Mouse (Mus musculus) stomach, embryonic 16.5 days (tissue): ENCODE measurements around the gene Best1. TPM values are rescaled to one million over a fixed set of nuclear protein-coding genes. Genes with fewer than 3 reads are reported as not detected.

Experiments used
- ATAC-seq: fragments of 200-750 bp; cut with Nextera tagmentation; 2 replicates; pipeline ENCODE4 v1.8.0; 2017; ENCODE audit warnings: moderate number of reproducible peaks, moderate TSS enrichment; ENCODE audit not compliant: insufficient read depth, low FRiP score
- H3K27ac ChIP-seq: fragments of 300-500 bp; sonication (generic); 2 replicates; pipeline ENCODE4 v1.5.1; 2014; ENCODE audit warnings: low read length
- H3K27me3 ChIP-seq: fragments of 300-500 bp; sonication (generic); 2 replicates; pipeline ENCODE4 v1.6.1; 2014; ENCODE audit warnings: low read length, control low read depth, mixed read lengths; ENCODE audit not compliant: control insufficient read depth, insufficient read depth
- H3K36me3 ChIP-seq: fragments of 300-500 bp; sonication (generic); 2 replicates; pipeline ENCODE4 v1.6.1; 2014; ENCODE audit warnings: low read length; ENCODE audit not compliant: control insufficient read depth, insufficient read depth
- H3K4me1 ChIP-seq: fragments of 300-500 bp; sonication (generic); 2 replicates; pipeline ENCODE4 v1.6.1; 2014; ENCODE audit warnings: low read length, control low read depth, mixed read lengths; ENCODE audit not compliant: control insufficient read depth, insufficient read depth
- H3K4me2 ChIP-seq: fragments of 300-500 bp; sonication (generic); 2 replicates; pipeline ENCODE4 v1.6.1; 2014; ENCODE audit warnings: low read depth, low read length, mixed read lengths
- H3K4me3 ChIP-seq: fragments of 300-500 bp; sonication (generic); replicated peaks from 2 replicates; pipeline ENCODE4 v1.5.1; 2014; ENCODE audit warnings: mild to moderate bottlenecking, low read length
- H3K9ac ChIP-seq: fragments of 300-500 bp; sonication (generic); 2 replicates; pipeline ENCODE4 v1.6.1; 2014; ENCODE audit warnings: low read length
- H3K9me3 ChIP-seq: fragments of 300-500 bp; sonication (generic); replicated peaks from 2 replicates; pipeline ENCODE4 v1.6.1; 2016; ENCODE audit warnings: low read length, control low read depth; ENCODE audit not compliant: control insufficient read depth
- WGBS: fragments of 180-500 bp; shearing (Covaris S2); extraction: QIAGEN DNeasy Blood & Tissue Kit; methylation state at CpG from one replicate; pipeline ENCODE4 v1.1.7; 2014; 5-methylcytosine and 5-hydroxymethylcytosine counted together
- polyA plus RNA-seq: library from polyadenylated mRNA; unstranded; fragments of >200 nt; fragmentation: Nextera tagmentation; extraction: Ambion mirVana; gene quantifications from 2 replicates; pipeline ENCODE4 v1.2.1, GENCODE M21; 2015

Best1 gene
- polyA plus RNA-seq, 1 experiment from 2014 or later, result 0.61 TPM

GRCm38 (mm10) chr19:10017637-10018526 is 16.4 kb upstream of the Best1 start:
- peaks cover 46% of the 10 kb centered on the region for H3K4me1 ChIP-seq
- H3K4me2 ChIP-seq, result peak overlapping the region; percentile 96
- peak overlapping the region; percentile 81 for H3K9ac ChIP-seq
- H3K27me3 ChIP-seq, result no peaks in the 10 kb centered on the region
- H3K4me3 ChIP-seq, result peak overlapping the region; percentile 65
- no peaks in the 10 kb centered on the region for H3K9me3 ChIP-seq
- peak overlapping the region; percentile 55; the same call in 1 of the 2 replicates for H3K27ac ChIP-seq
- ATAC-seq, result peak; percentile 93
- WGBS, result 7% methylated on average over 44 of the region's 44 CpGs
- no peaks in the 10 kb centered on the region for H3K36me3 ChIP-seq

- Histone ChIP-seq H3K4me2 (no peak overlapping the region), H3K9ac (no peak overlapping the region), H3K27ac (no peak overlapping the region), H3K4me3 (no peak overlapping the region), H3K27me3 (no peaks in the 10 kb centered on the region), H3K9me3 (no peaks in the 10 kb centered on the region), H3K4me1 (peaks cover 47% of the 10 kb centered on the region), H3K36me3 (no peaks in the 10 kb centered on the region)
- ATAC-seq, result no peak
- WGBS, result 83% methylated on average over 4 of the region's 4 CpGs
These were observed 14.7 kb upstream of the Best1 start for GRCm38 (mm10) chr19:10016151-10016550.

- Histone ChIP-seq H3K36me3 (no peaks in the 10 kb centered on the region), H3K9ac (no peak overlapping the region), H3K4me2 (no peak overlapping the region), H3K27me3 (no peaks in the 10 kb centered on the region), H3K27ac (no peak overlapping the region), H3K9me3 (no peaks in the 10 kb centered on the region), H3K4me1 (peaks cover 47% of the 10 kb centered on the region), H3K4me3 (peak overlapping the region; percentile 5; the same call in 1 of the 2 replicates)
- ATAC-seq, result no peak
- 75% methylated on average over 4 of the region's 4 CpGs for WGBS
These were observed 14.0 kb upstream of the Best1 start for GRCm38 (mm10) chr19:10015442-10015841.

GRCm38 (mm10) chr19:10014824-10015223 is 13.4 kb upstream of the Best1 start:
- Histone ChIP-seq H3K36me3 (no peaks in the 10 kb centered on the region), H3K9ac (peak overlapping the region; percentile 33), H3K4me2 (no peak overlapping the region), H3K4me3 (peak overlapping the region; percentile 5; the same call in 1 of the 2 replicates), H3K9me3 (no peaks in the 10 kb centered on the region), H3K27me3 (no peaks in the 10 kb centered on the region), H3K27ac (no peak overlapping the region), H3K4me1 (peaks cover 44% of the 10 kb centered on the region)
- no peak for ATAC-seq
- WGBS, result 65% methylated on average over 13 of the region's 13 CpGs

DNA sequence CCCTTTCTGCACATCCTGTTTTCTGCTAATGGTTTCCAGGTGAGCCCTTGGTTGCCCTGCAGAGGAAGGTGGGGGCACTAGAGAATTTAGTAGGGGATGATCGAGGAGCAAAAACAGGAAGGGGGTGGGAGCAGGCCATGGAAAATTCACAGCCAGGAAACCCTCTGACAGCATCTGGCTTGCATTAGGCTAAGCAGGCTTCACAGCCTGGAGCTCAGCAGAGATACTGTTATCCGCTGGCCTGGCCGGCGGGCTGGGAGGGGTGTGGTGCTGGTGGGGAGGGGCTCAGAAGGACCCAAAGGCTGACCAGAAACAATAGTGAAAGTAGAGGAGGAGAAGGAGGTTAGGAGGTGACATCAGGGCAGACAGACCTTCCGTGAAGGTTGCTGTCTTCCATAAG is 12.5 kb upstream of the Best1 start:
- Histone ChIP-seq H3K27me3 (no peaks in the 10 kb centered on the region), H3K4me3 (no peak overlapping the region), H3K9ac (no peak overlapping the region), H3K27ac (peak overlapping the region; percentile 88), H3K9me3 (no peaks in the 10 kb centered on the region), H3K36me3 (no peaks in the 10 kb centered on the region), H3K4me1 (peaks cover 40% of the 10 kb centered on the region), H3K4me2 (no peak overlapping the region)
- 39% methylated on average over 5 of the region's 5 CpGs for WGBS
- ATAC-seq, result peak; percentile 34; the same call in 1 of the 2 replicates

DNA sequence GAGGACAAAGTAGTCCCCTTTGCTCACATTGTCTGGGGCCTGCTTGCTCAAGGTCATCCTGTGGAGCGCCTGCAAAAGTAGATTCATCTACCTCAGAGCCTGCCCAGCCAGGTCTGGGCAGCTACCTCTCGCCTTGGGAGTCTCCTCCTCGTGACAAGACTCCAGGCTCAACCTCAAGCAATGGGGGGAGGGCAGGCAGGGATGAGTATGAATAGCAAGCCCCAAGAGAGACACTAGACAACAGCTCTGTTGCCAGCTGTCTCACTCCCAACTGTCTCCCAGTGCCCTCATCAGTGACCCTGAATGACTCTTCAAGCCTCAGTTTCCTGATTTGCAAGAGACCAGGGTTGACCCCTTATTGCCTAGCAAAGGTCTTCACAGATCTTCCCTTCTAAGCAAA is 11.9 kb upstream of the Best1 start:
- Histone ChIP-seq H3K4me1 (peaks cover 35% of the 10 kb centered on the region), H3K4me2 (no peak overlapping the region)

GRCm38 (mm10) chr19:10012827-10013278 is 11.4 kb upstream of the Best1 start:
- no peaks in the 10 kb centered on the region for H3K27me3 ChIP-seq
- H3K9me3 ChIP-seq, result no peaks in the 10 kb centered on the region
- peak; percentile 69 for ATAC-seq
- WGBS, result 25% methylated on average over 6 of the region's 6 CpGs
- H3K4me2 ChIP-seq, result no peak overlapping the region
- H3K36me3 ChIP-seq, result no peaks in the 10 kb centered on the region
- H3K4me3 ChIP-seq, result no peak overlapping the region
- peak overlapping the region; percentile 88 for H3K27ac ChIP-seq
- peak overlapping the region; percentile 52; the same call in 1 of the 2 replicates for H3K9ac ChIP-seq
- H3K4me1 ChIP-seq, result peaks cover 33% of the 10 kb centered on the region

More for the DNA sequence above, 11.9 kb upstream of the Best1 start:
- no peaks in the 10 kb centered on the region for H3K27me3 ChIP-seq
- H3K27ac ChIP-seq, result peak overlapping the region; percentile 88
- WGBS, result 21% methylated on average over 3 of the region's 3 CpGs
- no peak for ATAC-seq
- H3K36me3 ChIP-seq, result no peaks in the 10 kb centered on the region
- no peaks in the 10 kb centered on the region for H3K9me3 ChIP-seq
- no peak overlapping the region for H3K4me3 ChIP-seq
- H3K9ac ChIP-seq, result peak overlapping the region; percentile 52; the same call in 1 of the 2 replicates

DNA sequence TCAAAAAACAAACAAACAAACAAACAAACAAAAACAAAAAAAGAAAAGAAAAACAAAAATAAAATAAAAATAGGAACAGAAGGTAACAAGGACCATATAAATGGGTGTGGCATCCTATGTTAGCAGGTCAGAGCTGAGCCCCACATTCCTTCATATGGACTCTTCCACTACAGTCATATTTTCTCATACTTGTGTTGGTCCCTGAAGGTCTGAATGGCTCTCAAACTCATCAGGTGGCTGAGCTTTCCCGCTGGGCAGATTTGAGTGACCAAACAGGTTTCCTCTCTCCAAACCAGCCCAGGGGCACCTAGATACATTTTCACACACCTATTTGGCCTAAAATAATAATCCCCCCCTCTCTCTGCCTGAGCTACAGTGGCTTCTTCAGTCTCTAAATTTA is 10.0 kb upstream of the Best1 start:
- Histone ChIP-seq H3K4me1 (peaks cover 29% of the 10 kb centered on the region), H3K4me3 (no peak overlapping the region), H3K9me3 (no peaks in the 10 kb centered on the region), H3K27ac (no peak overlapping the region), H3K9ac (no peak overlapping the region), H3K36me3 (no peaks in the 10 kb centered on the region), H3K27me3 (no peaks in the 10 kb centered on the region), H3K4me2 (no peak overlapping the region)
- 71% methylated on average over 1 of the region's 1 CpGs for WGBS
- ATAC-seq, result no peak

- no peaks in the 10 kb centered on the region for H3K4me1 ChIP-seq
- no peaks in the 10 kb centered on the region for H3K36me3 ChIP-seq
- H3K9ac ChIP-seq, result no peak overlapping the region
- no peaks in the 10 kb centered on the region for H3K27me3 ChIP-seq
- H3K4me2 ChIP-seq, result no peak overlapping the region
- H3K9me3 ChIP-seq, result no peaks in the 10 kb centered on the region; the same call in 1 of the 2 replicates
- no peak for ATAC-seq
- WGBS, result 88% methylated on average over 1 of the region's 1 CpGs
- H3K4me3 ChIP-seq, result no peak overlapping the region
- H3K27ac ChIP-seq, result no peak overlapping the region
These were observed 2.3 kb upstream of the Best1 start for GRCm38 (mm10) chr19:10003696-10004095.
